Mouse (Mus musculus) thymus, adult 2 months (tissue): ENCODE measurements around the gene Mpp2. TPM values are rescaled to one million over a fixed set of nuclear protein-coding genes. Genes with fewer than 3 reads are reported as not detected.
A peak's percentile ranks its signal among the peaks of the same experiment; 100 is the strongest.

ENCODE experiments used
- DNase-seq: peaks from one replicate; pipeline ENCODE4 v3.0.0; 2021
- H3K27ac ChIP-seq: fragments of 200-500 bp; 2 replicates; pipeline ENCODE4 v1.5.1; 2012; ENCODE audit warnings: low read length, control low read depth; ENCODE audit not compliant: control insufficient read depth, insufficient read depth
- H3K27me3 ChIP-seq: fragments of 200-500 bp; 2 replicates; pipeline ENCODE4 v1.6.1; 2012; ENCODE audit warnings: mild to moderate bottlenecking, low read length, moderate library complexity, mixed read lengths; ENCODE audit not compliant: control insufficient read depth, insufficient read depth
- H3K36me3 ChIP-seq: fragments of 200-500 bp; 2 replicates; pipeline ENCODE4 v1.6.1; 2012; ENCODE audit warnings: mild to moderate bottlenecking, low read length, moderate library complexity; ENCODE audit not compliant: control insufficient read depth, insufficient read depth
- H3K4me1 ChIP-seq: fragments of 200-500 bp; replicated peaks from 2 replicates; pipeline ENCODE4 v1.6.1; 2012; ENCODE audit warnings: low read length; ENCODE audit not compliant: control insufficient read depth, insufficient read depth
- H3K4me3 ChIP-seq: fragments of 200-500 bp; 2 replicates; pipeline ENCODE4 v1.5.1; 2012; ENCODE audit warnings: mild to moderate bottlenecking, low read length, control low read depth, moderate library complexity; ENCODE audit not compliant: control insufficient read depth, insufficient read depth
- CTCF ChIP-seq: fragments of 200-500 bp; IDR thresholded peaks from 2 replicates; pipeline ENCODE4 v1.5.1; 2012; ENCODE audit warnings: mild to moderate bottlenecking, control low read depth, low read length, moderate library complexity, borderline replicate concordance; ENCODE audit not compliant: control insufficient read depth, poor library complexity, insufficient read depth; ENCODE audit errors: extremely low read depth
- POLR2A ChIP-seq: fragments of 200-500 bp; IDR thresholded peaks from 2 replicates; pipeline ENCODE4 v1.6.1; 2012; ENCODE audit warnings: mild to moderate bottlenecking, low read length, control low read depth, moderate library complexity; ENCODE audit not compliant: control insufficient read depth, poor library complexity, insufficient read depth; ENCODE audit errors: extremely low read depth
- WGBS: fragments of 180-500 bp; shearing (Covaris S2); methylation state at CpG from one replicate; pipeline ENCODE4 v1.1.7; 2018; 5-methylcytosine and 5-hydroxymethylcytosine counted together
- polyA plus RNA-seq: library from polyadenylated mRNA; depleted of rRNA; stranded (reverse); fragments of >200 nt; gene quantifications from 2 replicates; pipeline ENCODE4 v1.2.3, GENCODE M21; 2012

Gene Mpp2
- polyA plus RNA-seq, 1 experiment, result 3.7 TPM

DNA sequence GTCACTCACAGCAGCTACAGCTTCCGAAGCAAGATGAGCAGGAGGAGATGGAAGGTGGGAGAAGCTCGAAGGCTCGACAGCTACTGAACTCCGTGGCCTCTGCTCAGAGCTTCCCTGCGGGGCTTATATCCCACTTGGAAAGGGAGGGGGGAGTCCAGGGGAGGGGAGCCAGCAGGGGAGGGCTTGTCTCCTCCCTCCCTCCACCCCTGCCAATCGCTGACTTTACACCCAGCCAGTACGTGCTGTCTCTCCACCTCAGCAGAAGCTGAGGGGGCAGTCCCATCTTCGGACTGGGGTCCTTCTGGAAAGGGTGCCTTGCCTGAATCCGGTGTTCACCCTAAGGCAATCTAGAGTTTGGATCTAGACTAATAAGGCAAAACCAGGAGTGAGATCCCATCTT lies 19.4 kb upstream of the Mpp2 start, which contains the start of gene Pyy:
Gene Pyy (minus strand): TSS at position 101 of the 400 bp plus-strand sequence.
- no peaks in the 10 kb centered on the region for H3K36me3 ChIP-seq
- no peaks in the 10 kb centered on the region for H3K4me1 ChIP-seq
- TF ChIP-seq CTCF (no peak), POLR2A (no peak)
- peaks cover 7% of the 10 kb centered on the region; the same call in 1 of the 2 replicates for H3K27me3 ChIP-seq
- WGBS, result 26% methylated on average over 9 of the region's 9 CpGs
- no peak within 1 kb of the TSS for H3K4me3 ChIP-seq
- H3K27ac ChIP-seq, result no peak within 1 kb of the TSS
- DNase-seq, result no peak

- peaks cover 7% of the 10 kb centered on the region; the same call in 1 of the 2 replicates for H3K27me3 ChIP-seq
- no peaks in the 10 kb centered on the region for H3K4me1 ChIP-seq
- WGBS, result 4% methylated on average over 21 of the region's 21 CpGs
- H3K27ac ChIP-seq, result no peak overlapping the region
- no peak overlapping the region for H3K4me3 ChIP-seq
- DNase-seq, result no peak
- TF ChIP-seq CTCF (no peak), POLR2A (no peak)
- H3K36me3 ChIP-seq, result no peaks in the 10 kb centered on the region
These were observed 18.6 kb upstream of the Mpp2 start for GRCm38 (mm10) chr11:102106911-102107310.

DNA sequence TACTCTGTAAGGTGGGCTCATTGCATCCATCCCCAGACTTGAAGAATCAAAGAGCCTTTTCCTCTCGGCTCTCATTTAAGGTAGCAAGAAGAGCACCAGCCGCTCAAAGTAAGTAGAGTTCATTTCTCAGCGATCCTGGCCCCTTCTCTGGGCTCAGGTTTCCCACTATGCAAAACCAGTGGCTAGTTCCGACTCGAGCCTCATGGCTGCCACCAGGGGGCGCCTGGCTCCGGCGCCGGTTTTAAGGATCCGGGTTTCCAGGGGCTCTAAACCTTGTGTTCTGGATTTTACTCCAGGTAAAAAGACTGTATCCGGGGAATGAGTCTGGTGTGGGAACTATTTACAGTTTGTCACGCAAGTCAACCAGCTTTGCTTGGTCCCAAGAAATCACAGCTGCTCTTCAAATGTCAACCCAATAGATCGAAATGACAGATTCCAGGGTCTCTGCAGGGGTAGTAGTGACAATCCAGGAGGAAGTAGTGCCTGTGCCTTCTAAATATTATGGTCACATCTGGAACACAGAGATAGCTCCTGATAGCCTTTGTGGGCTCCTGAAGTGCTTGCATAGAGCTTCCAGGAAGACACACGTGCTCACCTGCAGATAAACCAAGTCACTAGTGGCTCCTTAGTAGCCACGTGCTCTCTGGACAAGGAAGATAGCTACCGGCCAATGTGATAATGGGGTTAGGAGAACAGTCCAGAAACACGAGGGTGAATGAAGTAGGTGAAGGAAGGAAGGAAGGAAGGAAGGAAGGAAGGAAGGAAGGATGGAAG lies 14.4 kb upstream of the Mpp2 start:
- no peaks in the 10 kb centered on the region for H3K4me1 ChIP-seq
- no peak overlapping the region for H3K27ac ChIP-seq
- H3K27me3 ChIP-seq, result peaks cover 7% of the 10 kb centered on the region; the same call in 1 of the 2 replicates
- WGBS, result 12% methylated on average over 17 of the region's 17 CpGs
- H3K36me3 ChIP-seq, result no peaks in the 10 kb centered on the region
- TF ChIP-seq POLR2A, result no peak
- TF ChIP-seq CTCF, result peak; percentile 88
- DNase-seq, result peak; percentile 41
- no peak overlapping the region for H3K4me3 ChIP-seq

GRCm38 (mm10) chr11:102101219-102101618 lies 12.9 kb upstream of the Mpp2 start, which contains the start of gene Ppy:
Gene Ppy, minus strand, starts transcription at chr11:102101319.
- Histone ChIP-seq H3K36me3 (no peaks in the 10 kb centered on the region), H3K27ac (no peak within 1 kb of the TSS), H3K27me3 (no peaks in the 10 kb centered on the region; the same call in 1 of the 2 replicates), H3K4me1 (0 out of 2 replicates have a peak, but pooled peaks cover 4% of the 10 kb centered on the region), H3K4me3 (no peak within 1 kb of the TSS)
- TF ChIP-seq POLR2A (no peak), CTCF (no peak)
- 72% methylated on average over 4 of the region's 4 CpGs for WGBS
- no peak for DNase-seq

- Histone ChIP-seq H3K4me3 (no peak overlapping the region), H3K36me3 (no peaks in the 10 kb centered on the region), H3K4me1 (0 out of 2 replicates have a peak, but pooled peaks cover 4% of the 10 kb centered on the region), H3K27ac (no peak overlapping the region), H3K27me3 (no peaks in the 10 kb centered on the region; the same call in 1 of the 2 replicates)
- DNase-seq, result peak; percentile 19
- 2% methylated on average over 18 of the region's 18 CpGs for WGBS
- TF ChIP-seq CTCF (no peak), POLR2A (no peak)
These were observed 8.6 kb upstream of the Mpp2 start for GRCm38 (mm10) chr11:102096887-102097391.

- 59% methylated on average over 5 of the region's 5 CpGs for WGBS
- 0 out of 2 replicates have a peak, but pooled peaks cover 4% of the 10 kb centered on the region for H3K4me1 ChIP-seq
- DNase-seq, result no peak
- TF ChIP-seq CTCF, result no peak
- TF ChIP-seq POLR2A, result no peak
- H3K36me3 ChIP-seq, result no peaks in the 10 kb centered on the region
- H3K4me3 ChIP-seq, result no peak overlapping the region
- no peaks in the 10 kb centered on the region; the same call in 1 of the 2 replicates for H3K27me3 ChIP-seq
- H3K27ac ChIP-seq, result no peak overlapping the region
These were observed 8.1 kb upstream of the Mpp2 start for GRCm38 (mm10) chr11:102096446-102096845.

DNA sequence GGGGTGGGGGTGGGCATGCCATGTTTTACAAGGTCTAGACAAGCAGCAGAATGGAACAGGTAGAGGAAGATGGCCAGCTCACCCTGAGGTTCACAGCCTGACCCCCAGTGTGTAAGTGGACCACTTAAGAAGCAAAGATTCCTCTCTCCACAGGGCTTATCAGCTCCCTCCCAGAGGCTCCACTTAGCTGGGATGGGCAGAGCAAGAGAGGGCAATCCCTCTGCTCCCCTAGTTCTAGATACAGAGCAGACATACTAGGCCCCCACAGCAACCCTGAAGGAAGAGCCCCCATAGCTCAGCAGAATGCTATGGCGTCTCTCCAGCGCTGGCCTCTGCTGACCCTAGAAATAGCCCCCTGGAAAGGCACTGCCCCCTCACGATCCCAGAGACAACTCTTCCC lies 7.4 kb upstream of the Mpp2 start:
- 99% methylated on average over 3 of the region's 3 CpGs for WGBS
- no peak for TF ChIP-seq POLR2A
- no peak for TF ChIP-seq CTCF
- Histone ChIP-seq H3K4me3 (no peak overlapping the region), H3K36me3 (no peaks in the 10 kb centered on the region), H3K4me1 (0 out of 2 replicates have a peak, but pooled peaks cover 4% of the 10 kb centered on the region), H3K27me3 (no peaks in the 10 kb centered on the region; the same call in 1 of the 2 replicates), H3K27ac (no peak overlapping the region)
- no peak for DNase-seq
